Mouse (Mus musculus) Patski (cell line): ENCODE data around the gene Cemip2. TPM values are rescaled to one million over a fixed set of nuclear protein-coding genes. Genes with fewer than 3 reads are reported as not detected.

Experiments used
- ATAC-seq: fragments of 100-300 bp; one replicate; pipeline ENCODE4 v1.8.0; 2021
- CTCF ChIA-PET: fragments of 350-600 bp; sonication (Branson Sonifier 250); formaldehyde crosslinking; loops from one replicate; lab custom pipeline; 2022; ENCODE audit warnings: inconsistent platforms; lab: Charles Lee
- POLR2A ChIA-PET: fragments of 350-600 bp; sonication (Branson Sonifier 250); formaldehyde crosslinking; loops from one replicate; lab custom pipeline; 2022; ENCODE audit warnings: antibody characterized with exemption, inconsistent platforms; lab: Charles Lee
- DNase-seq: peaks from one replicate; pipeline ENCODE4 v3.0.0-alpha.2; 2011; ENCODE audit warnings: low read depth, low spot score
- H3K27me3 ChIP-seq: fragments of 371-371 bp; one replicate; pipeline ENCODE4 v1.5.1; 2021
- CTCF ChIP-seq: fragments of 100-300 bp; IDR thresholded peaks from one replicate; pipeline ENCODE4 v1.5.1; 2021
- in situ Hi-C: fragments of 300-500 bp; cut with MboI; formaldehyde crosslinking; loops from 3 replicates; pipeline ENCODE4 v1.11.1; 2018; ENCODE audit warnings: low pct_unique_long_range_greater_than_20kb, mixed read lengths
- polyA plus RNA-seq: library from polyadenylated mRNA; unstranded; gene quantifications from one replicate; pipeline ENCODE4 v1.2.3, GENCODE M21; 2021

Cemip2 gene
- polyA plus RNA-seq, 1 experiment from 2014 or later: 10.5 TPM

DNA sequence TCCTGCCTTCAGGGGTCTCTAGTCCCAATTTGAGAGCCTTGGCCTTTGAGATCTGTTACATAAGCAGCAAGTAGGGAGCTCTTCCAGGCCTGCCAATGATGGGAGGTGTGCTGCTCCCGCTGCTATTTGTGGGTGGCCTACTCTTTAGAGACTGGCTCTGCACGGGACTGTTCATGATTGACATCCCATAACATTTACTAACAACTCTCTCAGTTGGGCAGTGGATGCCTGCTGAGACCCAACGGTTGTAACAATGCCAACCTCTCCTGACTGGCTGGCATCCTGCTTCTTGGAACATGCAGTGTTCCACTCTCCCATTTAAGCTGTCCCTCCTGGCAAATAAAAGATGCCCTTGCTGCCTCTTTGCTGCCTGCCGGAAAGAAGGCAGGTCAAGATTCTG, 106.2 kb downstream of the Cemip2 start:
- ChIA-PET POLR2A (no interaction called here), CTCF (no interaction called here)
- DNase-seq (no peak), ATAC-seq (no peak)
- no peak for TF ChIP-seq CTCF
- H3K27me3 ChIP-seq: peaks cover under 1% of the 10 kb centered on the region
- in situ Hi-C loops: no loop called here

DNA sequence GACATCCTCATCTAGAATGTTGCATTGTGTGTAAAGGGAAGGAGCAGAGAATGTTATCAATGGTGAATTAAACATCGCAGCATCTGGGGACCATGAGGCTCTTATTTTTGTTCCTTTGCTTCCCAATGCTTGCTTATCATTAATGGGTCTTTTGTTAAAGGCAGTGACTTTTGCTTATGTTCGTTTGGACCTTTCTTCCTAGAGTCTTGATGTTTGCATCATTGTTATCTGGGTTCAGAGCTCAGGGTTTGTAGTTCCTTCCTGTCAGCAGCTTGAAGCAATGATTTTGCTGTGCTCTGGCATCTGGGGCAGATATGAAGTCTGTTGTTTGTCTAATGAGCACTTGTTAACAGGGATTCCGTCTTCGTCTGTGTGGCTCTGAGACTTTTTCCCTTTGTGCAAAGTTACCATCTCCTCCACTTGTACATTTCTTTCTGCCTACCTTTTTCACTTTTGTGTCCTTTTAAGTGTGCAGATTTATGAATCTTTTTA, 108.1 kb downstream of the Cemip2 start:
- ATAC-seq: no peak
- TF ChIP-seq CTCF: no peak
- in situ Hi-C loops: no loop called here
- no peak for DNase-seq
- CTCF ChIA-PET: no interaction called here
- peaks cover 6% of the 10 kb centered on the region for H3K27me3 ChIP-seq
- POLR2A ChIA-PET: no interaction called here

DNA sequence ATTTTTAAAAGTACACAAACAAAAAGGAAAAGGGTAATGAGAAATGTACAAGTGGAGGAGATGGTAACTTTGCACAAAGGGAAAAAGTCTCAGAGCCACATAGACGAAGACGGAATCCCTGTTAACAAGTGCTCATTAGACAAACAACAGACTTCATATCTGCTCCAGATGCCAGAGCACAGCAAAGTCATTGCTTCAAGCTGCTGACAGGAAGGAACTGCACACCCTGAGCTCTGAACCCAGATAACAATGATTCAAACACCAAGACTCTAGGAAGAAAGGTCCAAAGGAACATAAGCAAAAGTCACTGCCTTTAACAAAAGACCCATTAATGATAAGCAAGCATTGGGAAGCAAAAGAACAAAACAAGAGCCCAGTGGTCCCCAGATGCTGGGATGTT, 112.6 kb downstream of the Cemip2 start:
- ChIA-PET POLR2A (no interaction called here), CTCF (interaction anchor here (0.7 kb wide), 1 partner anchor 16 kb away, joined by 3 read pairs; no protein-coding TSS in a partner anchor)
- peaks cover 9% of the 10 kb centered on the region for H3K27me3 ChIP-seq
- TF ChIP-seq CTCF: no peak
- ATAC-seq: no peak
- DNase-seq: no peak
- in situ Hi-C loops: no loop called here

DNA sequence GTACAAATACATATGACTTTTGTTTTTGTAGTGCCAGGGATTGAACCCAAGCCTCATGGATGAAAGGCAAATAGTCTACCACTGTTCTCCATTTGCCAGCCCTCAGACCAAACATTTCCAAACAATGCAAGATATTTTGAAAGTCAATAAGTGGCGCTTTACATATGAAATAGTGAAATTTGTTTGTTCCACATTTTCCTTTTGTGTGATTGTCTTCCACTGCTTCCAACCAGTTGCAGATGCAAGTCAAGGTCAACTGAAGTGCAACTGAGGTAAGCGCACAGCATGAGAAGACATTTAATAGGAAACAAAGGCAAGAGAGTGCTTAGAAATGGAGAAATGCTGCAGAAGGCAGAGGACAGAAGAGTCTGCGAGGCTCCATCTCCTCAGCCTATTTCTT, 116.7 kb downstream of the Cemip2 start:
- ATAC-seq (no peak), DNase-seq (no peak)
- no peak for TF ChIP-seq CTCF
- CTCF ChIA-PET: no interaction called here
- POLR2A ChIA-PET: no interaction called here
- H3K27me3 ChIP-seq: peaks cover 6% of the 10 kb centered on the region
- in situ Hi-C loops: no loop called here

DNA sequence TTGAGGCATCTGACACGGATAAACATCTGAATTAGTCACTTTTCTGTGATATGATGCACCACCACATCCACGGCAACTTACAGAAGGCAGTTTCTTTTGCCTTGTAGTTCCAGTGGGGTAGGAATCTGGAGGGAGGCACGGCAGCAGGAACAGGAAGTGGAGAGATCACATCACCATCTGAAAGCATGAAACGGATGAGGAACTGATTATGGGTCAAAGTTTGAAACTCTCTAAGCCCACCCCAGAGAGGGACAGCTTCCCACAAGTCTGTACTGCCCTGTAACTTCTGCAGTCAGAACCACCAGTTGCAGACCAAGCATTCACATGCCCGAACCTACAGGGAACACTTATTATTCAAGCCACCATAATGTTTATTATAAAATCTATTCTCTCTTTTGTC, 117.4 kb downstream of the Cemip2 start:
- in situ Hi-C loops: no loop called here
- peaks cover 4% of the 10 kb centered on the region for H3K27me3 ChIP-seq

DNA sequence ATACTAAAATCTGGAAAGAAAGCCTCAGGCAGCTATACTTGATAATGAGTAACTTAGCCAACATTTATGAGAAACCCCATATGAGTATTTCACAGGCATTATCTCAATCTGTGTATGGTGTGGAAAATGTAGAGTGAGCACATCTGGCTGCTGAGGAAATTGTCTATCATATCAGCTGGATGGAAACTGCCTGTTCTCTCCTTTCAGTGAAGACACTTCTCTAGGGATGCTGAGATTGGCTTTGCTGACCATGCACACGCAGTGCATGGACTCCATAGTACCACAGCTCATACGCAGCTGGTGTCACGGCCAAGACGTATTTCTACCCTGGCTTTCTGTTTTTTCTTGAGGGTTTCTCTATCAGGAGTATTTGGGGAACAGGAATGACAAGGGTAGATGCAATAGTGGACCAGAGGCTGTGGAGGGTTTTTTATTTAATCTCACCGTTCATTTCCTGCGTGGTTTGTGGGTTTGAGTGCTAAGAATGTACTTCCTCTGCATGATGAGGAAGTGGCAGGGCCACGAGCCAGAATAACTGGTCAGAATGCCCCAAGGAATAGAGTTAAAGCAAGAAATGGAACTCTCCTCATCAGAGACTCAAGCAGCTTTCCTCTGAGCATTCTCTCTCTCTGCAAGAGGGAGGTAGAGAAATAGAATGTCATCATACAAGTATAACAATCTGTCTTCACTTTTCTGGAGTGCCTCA, 119.1 kb downstream of the Cemip2 start:
- ATAC-seq: no peak
- TF ChIP-seq CTCF: no peak
- CTCF ChIA-PET: no interaction called here
- H3K27me3 ChIP-seq: peaks cover 4% of the 10 kb centered on the region
- POLR2A ChIA-PET: interaction anchor here (0.6 kb wide), 1 partner anchor 14 kb away, joined by 3 read pairs; no protein-coding TSS in a partner anchor
- in situ Hi-C loops: no loop called here
- no peak for DNase-seq

More for the DNA sequence above, 117.4 kb downstream of the Cemip2 start:
- DNase-seq (no peak), ATAC-seq (no peak)
- POLR2A ChIA-PET: no interaction called here
- TF ChIP-seq CTCF: no peak
- CTCF ChIA-PET: no interaction called here

DNA sequence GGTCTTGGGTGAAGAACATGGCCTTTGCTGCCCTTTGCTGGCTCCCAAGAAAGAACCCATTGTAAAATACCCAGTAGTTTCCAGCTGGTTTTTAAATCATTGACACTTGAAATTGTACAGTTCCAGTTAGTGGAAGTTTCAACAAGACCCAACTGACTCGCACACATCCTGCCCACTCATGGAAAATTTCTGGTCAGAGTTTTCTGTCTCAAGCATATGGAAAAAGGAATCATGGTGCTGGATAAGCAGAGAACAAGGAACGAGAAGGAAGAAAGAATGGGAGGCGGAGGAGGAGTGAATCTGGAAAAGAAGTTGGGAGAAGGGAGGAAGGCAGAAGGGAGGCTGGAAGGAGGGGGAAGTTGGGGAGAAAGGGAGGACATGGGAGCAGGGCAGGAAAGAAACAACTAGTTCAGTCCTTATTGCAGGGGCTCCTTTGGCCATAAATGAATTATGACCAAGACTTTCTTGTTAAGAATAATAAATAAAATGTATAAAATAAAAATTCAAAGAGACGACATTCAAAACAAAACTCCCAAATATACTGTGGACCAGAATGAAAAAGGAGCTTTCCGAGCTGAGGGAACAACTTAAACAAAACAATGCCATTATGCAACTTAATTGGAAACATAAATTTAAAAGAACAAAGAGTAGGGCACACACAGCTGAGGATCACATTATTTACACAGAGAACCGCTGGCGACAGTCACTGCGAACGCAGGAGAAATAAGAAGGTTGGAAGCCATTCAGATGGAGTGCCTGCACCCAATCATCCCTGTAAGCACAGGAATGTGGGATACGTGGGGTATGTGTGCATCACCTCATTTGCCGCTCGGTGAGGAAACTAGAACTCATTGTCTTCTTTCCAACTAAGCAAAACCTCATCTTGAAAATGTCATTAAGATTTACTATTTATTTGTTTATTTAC, 120.1 kb downstream of the Cemip2 start:
- ATAC-seq (no peak), DNase-seq (no peak)
- ChIA-PET POLR2A (no interaction called here), CTCF (no interaction called here)
- peaks cover 4% of the 10 kb centered on the region for H3K27me3 ChIP-seq
- no peak for TF ChIP-seq CTCF
- in situ Hi-C loops: no loop called here

Other genes with a start within 250 kb of the Cemip2 start
- 37.7 TPM for gene 1110059E24Rik, start 125.4 kb upstream of the Cemip2 start, polyA plus RNA-seq
- gene Abhd17b, start 125.2 kb upstream of the Cemip2 start, polyA plus RNA-seq: 33.2 TPM